Mouse (Mus musculus) layer of hippocampus, adult 11-12 months (tissue): ENCODE measurements around the gene Nudt17.
A peak's percentile ranks its signal among the peaks of the same experiment; 100 is the strongest.
"Not testable (repeated sequence)": the region's sequence is repeated elsewhere in the genome, so short reads cannot be mapped to it uniquely, and the experiment has no call there.

Source experiments
- DNase-seq: peaks from one replicate; pipeline ENCODE4 v3.0.0; 2022; ENCODE audit warnings: low spot score

The Nudt17 gene

DNA sequence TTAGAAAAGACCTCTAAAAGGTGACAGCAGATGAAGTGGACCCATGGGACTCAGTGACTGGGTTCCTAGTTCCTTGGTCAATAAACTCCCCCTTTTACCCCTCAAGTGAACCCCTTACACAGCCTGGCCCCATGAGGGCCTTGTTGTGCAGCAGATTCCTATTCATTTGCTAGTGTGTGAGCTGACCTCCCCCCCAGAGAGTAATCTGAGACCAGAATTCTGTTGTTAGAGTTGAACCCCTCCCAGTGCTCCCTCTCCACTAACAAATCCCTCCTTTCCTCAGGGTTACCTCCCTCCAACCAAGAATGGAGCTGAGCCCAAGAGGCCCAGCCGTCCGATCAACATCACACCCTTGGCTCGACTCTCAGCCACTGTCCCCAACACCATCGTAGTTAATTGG is 7.4 kb downstream of the Nudt17 start:
- no peak for DNase-seq

DNA sequence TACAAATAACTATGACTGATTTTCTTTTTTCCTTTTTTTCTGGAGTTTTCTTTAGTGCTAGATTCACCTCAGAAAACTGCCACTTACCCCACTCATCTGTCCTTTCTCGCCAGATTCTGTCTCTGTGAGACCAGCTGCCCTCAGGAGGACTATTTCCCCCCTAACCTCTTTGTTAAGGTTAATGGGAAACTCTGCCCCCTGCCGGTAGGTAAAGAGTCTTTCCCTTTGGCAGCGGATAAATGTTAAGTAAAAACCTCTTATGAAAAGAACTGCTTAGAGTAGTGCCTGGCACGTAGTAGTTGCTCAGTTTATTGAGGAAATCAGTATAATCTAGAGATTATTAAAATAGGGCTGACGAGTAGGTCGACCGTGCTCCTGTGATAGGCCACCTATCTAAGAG is 8.0 kb downstream of the Nudt17 start:
- DNase-seq, result no peak

DNA sequence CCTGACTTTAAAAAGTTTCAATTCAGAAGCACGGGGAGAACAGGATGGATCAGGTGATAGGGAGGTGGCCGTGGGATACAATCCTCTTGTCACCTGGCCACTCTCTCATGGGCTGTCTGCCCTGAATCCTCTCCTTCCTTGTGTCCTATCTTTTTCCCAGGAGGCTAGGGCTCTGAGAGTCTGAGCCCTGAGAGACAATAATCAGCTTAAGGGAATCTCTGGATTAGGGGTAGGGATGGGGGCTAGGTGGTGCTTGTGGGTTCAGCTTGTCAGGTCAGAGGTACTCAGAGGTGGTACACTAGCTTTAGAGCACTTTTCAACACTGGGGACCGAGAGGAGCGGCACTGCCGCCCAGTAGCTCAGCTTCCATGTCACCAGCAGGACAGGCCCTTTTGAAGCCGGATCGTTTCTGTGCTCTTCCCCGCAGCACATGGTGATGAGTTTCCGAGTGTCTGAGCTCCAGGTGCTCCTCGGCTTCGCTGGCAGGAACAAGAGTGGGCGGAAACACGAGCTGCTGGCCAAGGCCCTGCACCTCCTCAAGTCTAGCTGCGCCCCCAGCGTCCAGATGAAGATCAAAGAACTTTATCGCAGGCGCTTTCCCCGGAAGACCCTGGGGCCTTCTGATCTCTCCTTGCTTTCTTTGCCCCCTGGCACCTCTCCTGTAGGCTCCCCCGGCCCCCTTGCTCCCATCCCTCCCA is 9.2 kb downstream of the Nudt17 start:
- DNase-seq, result no peak

DNA sequence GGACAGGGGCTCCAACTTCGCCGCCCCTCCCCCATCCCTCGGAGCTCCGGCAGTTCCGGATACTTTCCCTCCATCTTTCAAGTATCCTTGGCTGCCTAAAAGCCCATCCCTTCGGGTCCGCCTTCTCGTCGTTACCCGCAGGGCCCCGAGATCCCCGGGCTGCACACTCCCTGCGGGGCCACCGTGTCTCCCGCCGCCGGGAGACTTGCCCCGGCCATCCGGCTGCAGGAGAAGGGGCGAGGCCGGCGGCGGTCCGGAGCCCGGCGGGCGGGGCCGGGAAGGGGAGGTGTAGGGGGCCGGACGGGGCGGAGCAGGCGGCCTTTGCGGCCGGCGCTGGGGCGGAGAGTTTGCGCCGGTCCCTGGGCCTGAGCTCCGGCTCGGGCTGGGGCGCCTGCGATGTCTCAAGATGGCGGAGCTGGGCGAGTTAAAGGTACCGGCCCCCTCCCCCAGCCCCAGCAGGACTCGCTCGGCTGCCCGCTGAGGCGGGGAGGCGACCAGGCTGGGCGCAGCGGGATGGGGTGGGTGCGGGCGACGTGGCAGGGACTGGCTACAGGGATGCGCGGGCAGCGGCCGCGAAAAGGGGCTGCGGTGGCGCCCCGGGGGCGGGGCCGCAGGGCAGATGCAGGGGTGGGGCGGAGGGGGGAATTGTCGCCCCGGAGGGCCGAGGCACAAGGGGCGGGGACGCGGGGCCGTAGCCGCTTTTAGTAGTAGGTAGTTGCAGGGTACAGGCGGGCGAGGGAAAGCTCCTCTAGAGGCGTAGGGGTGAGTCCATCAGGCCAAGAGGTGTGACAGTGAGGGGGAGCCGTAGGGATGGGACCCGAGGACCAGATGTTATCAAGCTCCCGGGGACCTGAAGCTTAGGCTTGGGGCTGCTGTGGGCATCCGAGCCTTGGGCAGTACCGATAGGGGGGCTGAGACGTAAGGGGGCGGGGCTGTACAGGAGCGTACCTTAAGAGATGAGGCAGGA is 11.3 kb downstream of the Nudt17 start:
- peak; percentile 85 for DNase-seq

- DNase-seq, result peak; percentile 56
Measured at GRCm38 (mm10) chr3:96696198-96696765, 12.1 kb downstream of the Nudt17 start, which contains the start of gene Pias3. Gene Pias3, plus strand, starts transcription at chr3:96696384.

- no peak for DNase-seq
Measured at GRCm38 (mm10) chr3:96693579-96693978, 14.8 kb downstream of the Nudt17 start.

DNA sequence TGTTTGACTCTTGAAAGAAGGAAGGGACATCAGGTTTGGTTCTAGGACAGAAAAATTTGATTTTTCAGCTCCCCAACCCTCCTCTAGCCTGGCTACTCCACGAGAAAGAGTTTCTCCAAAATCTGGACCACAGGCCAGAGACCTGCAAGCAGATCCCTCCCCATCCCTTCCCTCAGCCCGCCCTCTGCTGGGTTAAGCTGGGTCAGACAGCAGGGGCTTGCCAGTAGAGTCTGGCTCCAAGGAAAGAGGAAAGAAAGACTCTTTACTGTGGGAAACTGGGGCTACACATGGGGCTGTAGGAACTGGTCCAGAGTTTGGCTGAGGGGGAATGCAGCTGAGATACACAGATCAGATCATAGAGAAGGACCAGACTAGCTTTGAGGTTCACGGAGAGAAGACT is 15.9 kb downstream of the Nudt17 start:
- no peak for DNase-seq

GRCm38 (mm10) chr3:96690298-96690697 is 18.1 kb downstream of the Nudt17 start:
- DNase-seq, result no peak

DNA sequence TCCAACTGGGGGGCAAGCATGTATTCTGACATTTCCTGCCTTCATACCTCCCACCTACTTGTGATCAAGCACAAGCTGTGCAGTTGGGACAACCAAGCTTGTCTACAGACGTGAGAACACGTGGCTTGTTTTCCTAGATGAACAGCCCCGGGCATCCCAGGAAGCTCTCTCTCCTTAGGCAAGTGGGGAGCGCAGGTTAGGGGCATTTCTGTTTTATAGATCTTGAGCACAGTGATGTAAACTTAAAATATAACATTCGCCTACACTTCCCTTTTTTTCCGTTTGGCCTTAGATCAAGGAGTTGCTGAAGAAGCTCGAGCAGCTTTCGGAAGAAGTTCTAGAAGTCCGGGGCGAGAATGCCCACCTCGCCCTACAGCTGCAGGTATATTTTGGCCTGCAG is 19.5 kb downstream of the Nudt17 start:
- DNase-seq, result no peak

- not testable (repeated sequence) for DNase-seq
Measured at GRCm38 (mm10) chr3:96686057-96686456, 22.3 kb downstream of the Nudt17 start.

DNA sequence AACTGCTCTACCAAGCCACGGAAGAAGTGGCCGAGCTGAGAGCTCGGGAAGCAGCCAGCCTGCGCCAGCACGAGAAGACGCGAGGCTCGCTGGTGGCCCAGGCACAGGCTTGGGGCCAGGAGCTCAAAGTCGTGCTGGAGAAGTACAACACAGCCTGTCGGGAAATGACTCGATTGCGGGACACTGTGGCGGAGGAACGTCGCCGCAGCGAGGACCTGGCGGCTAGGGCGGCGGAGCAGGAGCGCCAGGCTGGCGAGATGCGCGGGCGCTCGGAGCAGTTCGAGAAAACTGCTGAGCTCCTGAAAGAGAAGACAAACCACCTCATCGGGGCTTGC is 23.6 kb downstream of the Nudt17 start:
- DNase-seq, result no peak

GRCm38 (mm10) chr3:96684151-96684821 is 24.1 kb downstream of the Nudt17 start:
- DNase-seq, result no peak

GRCm38 (mm10) chr3:96683496-96683895 is 24.9 kb downstream of the Nudt17 start:
- no peak for DNase-seq

GRCm38 (mm10) chr3:96680269-96680956 is 27.9 kb downstream of the Nudt17 start:
- DNase-seq, result no peak

- DNase-seq, result no peak
Measured at GRCm38 (mm10) chr3:96679159-96679674, 29.1 kb downstream of the Nudt17 start.

DNA sequence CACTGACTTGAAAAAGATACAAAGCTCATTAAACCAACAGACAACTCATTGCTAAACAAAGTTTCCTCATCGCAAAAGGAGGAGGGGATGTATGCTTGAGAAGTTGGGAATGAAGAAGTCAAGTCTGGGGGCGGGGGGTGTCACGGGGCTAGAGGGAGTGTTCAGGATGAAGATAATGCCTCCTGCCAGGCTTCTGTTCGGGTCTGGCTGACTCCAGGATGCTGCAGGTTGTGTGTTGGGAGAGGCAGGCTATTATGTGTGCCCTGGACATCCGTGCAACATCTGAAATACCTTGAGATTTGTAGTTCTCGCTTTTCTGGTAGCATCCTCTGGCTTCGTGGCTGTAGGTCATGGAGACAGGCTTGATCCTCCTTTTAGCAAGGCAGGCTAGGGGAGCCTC is 29.9 kb downstream of the Nudt17 start:
- DNase-seq, result no peak

GRCm38 (mm10) chr3:96675690-96676089 is 32.7 kb downstream of the Nudt17 start:
- no peak for DNase-seq

- DNase-seq, result no peak
Measured at GRCm38 (mm10) chr3:96675171-96675570, 33.2 kb downstream of the Nudt17 start.

DNA sequence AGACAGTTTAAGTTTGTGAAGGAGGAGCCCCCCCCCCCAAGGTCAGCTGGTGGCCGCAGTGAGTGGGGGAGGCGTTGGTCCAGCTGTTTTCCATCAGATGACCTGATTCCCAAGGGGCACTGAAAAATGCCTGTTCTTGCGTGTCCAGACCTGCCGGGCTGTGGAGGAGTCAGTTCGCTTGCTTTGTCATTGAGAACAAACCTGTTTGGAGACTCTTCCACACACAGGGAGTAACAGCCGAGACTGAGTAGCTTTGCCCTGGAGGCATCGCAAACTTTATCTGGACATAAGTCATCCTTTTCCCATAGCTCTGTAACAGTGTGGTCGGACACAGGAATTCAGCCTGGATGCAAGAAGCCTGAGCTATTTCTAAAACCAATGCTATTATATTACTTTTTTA is 33.9 kb downstream of the Nudt17 start:
- no peak for DNase-seq

GRCm38 (mm10) chr3:96673514-96673913 is 34.8 kb downstream of the Nudt17 start:
- no peak for DNase-seq

- DNase-seq, result no peak
Measured at GRCm38 (mm10) chr3:96671519-96671918, 36.8 kb downstream of the Nudt17 start.
